Mouse (Mus musculus) T-helper 1 cell (primary cell): Measurements from ENCODE around the gene Pphln1.
"Not testable (repeated sequence)": the region's sequence is repeated elsewhere in the genome, so short reads cannot be mapped to it uniquely, and the experiment has no call there.

Experiments used
- in situ Hi-C: fragments of 300-600 bp; cut with MboI, MseI; formaldehyde crosslinking; loops from one replicate; pipeline ENCODE4 v1.15.1; 2025; ENCODE audit warnings: high pct_unique_total_duplicates

Gene Pphln1

DNA sequence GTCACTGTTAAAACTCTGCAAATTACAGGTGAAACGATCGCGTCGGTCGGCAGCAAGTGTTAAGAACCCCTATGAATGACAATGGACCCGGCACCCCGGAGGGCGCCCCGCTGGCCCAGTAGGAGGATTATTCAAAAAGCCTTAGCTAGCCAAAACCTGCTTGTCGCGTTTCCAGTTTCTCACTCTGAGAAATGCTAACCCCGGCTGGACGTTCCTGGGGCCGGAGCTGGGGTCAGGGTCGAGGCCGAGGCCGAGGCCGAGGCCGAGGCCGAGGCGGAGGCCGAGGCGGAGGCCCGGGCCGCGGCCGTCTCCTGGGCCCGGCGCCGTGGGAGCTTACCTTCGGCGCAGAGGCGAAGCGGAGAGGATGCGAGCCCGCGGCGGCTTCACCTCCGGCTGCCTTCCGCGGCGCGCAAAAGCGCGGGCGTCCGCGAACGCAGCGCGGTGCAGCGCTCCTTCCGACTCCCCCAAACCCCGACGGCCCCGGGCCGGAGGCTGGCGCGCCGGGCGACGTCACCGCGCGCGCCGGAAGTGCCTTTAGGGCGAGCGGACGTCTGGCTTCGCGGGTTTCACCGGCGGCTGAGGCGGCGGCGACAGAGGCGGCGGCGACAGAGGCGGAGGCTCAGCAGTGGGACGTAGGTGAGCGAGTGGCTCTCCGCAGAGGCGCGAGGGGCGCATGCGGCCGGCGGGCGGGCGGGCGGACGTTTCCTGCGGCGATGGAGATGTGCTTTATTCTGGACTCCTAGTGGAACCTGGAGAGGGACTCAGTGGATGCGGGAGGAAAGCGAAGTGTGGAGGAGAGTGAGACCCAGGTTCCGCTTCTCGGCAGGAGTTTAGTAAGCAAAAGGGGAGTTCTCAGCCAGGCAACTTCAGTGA is at the start of gene Pphln1, which contains the start of gene Zcrb1:
Gene Pphln1 (plus strand): TSS at position 525 of the 873 bp plus-strand sequence.
Gene Zcrb1 (minus strand): TSS at position 509 of the 873 bp plus-strand sequence.
- in situ Hi-C loops = no loop called here

DNA sequence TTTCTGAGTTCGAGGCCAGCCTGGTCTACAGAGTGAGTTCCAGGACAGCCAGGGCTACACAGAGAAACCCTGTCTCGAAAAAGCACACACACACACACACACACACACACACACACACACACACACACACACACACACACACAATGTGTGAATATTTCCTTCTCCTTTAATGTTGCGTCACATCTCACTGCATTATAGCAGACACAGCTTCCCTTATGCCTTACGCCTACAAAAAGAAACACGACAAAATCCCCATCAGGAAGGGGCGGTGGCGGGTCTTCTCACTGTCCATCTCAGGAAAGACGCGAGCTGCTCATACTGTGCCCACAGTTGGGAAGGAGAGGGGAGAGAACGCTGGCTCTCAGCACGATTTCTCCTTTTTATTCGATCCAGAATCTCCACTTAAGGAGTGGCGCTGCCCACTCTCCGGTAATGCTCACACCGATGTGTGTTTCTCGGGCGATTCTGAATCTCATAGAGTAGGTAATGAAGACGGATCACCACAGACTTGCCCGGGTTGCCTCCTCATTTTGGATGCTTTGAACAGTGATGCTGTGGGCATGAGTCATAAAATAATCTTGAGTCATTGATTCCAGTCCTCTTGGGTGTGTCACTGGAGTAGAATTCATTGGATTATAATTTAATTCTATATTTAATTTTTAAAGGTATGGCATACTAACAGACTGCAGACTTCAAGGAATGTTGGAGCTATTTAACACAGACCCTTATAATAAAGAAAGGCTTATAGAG is 39.6 kb upstream of the Pphln1 start:
- in situ Hi-C loops = no loop called here

DNA sequence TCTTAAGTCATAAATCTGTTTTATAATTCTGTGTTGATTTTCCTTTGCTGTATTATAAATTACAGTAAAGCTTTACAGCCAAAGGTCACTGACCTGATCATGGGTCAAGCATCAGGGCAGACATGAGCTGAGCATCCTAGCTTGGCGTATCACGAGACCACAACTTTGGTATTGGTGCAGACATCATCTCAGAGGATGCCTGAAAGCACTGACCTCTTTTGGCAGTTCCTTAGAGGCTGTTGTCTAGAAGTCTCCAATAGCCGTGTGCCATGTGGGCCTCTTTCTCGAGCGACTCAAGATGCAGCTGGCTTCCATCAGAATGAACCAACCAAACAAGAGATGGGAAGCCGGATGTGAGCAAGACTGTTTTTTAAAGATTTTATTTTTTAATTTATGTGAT is 32.6 kb upstream of the Pphln1 start:
- in situ Hi-C loops = no loop called here

DNA sequence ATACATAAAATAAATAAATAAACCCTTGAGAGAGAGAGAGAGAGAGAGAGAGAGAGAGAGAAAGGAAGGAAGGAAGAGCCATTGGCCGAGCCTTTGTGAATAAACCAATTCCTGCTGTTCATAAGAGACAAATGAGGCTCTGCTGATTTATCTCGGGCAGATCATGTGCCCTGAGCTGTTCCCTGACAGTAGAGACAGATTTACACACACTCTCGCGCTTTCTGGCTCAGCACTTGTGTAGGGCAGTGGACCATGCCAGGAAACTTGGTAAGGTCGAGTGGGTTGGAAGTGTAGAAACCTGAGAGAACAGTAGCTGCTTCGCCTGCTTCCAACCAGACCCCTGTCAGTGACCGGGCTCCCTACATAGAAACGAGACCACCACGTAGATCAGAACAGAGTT is 29.6 kb upstream of the Pphln1 start:
- in situ Hi-C loops = no loop called here

DNA sequence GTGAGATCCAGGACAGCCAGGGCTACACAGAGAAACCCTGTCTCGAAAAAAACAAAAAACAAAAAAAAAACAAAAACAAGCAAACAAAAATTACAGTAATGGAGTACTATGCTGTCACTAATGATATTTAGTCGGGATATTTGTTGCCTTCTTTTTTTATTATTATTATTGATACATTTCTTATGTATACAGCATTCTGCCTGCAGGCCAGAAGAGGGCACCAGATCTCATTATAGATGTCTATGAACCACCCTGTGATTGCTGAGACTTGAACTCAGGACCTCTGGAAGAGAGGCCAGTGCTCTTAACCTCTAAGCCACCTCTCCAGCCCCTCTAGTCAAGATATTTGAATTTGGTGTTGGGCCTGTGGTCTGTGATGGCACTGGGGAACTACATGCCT is 26.3 kb upstream of the Pphln1 start:
- in situ Hi-C loops = no loop called here

DNA sequence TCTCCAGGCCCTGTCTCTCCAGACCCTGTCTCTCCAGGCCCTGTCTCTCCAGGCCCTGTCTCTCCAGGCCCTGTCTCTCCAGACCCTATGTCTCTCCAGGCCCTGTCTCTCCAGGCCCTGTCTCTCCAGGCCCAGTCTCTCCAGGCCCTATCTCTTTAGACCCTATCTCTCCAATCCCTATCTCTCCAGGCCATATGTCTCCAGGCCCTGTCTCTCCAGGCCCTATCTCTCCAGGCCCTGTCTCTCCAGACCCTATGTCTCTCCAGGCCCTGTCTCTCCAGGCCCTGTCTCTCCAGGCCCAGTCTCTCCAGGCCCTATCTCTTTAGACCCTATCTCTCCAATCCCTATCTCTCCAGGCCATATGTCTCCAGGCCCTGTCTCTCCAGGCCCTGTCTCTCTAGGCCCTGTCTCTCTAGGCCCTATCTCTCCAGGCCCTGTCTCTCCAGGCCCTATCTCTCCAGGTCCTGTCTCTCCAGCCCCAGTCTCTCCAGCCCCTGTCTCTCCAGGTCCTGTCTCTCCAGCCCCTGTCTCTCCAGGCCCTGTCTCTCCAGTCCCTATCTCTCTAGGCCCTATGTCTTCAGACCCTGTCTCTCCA is 25.5 kb upstream of the Pphln1 start:
- in situ Hi-C loops = not testable (repeated sequence)

DNA sequence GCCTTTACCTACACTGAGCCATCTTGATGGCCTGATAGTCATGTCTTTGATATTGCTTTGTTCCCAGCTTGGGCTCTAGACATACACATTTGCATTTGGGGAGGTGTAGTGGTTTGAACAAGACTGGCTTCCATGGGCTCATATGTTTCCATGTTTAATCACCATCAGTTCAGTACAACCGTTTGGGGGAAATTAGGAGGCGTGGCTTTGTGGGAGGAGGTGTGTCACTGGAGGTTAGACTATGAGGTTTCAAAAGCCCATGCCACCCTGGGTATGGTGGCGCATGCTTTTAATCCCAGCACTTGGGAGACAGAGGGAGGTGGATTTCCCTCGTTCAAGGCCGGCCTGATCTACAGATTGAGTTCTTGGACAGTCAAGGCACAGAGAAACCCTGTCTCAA is 22.5 kb upstream of the Pphln1 start:
- in situ Hi-C loops = no loop called here

DNA sequence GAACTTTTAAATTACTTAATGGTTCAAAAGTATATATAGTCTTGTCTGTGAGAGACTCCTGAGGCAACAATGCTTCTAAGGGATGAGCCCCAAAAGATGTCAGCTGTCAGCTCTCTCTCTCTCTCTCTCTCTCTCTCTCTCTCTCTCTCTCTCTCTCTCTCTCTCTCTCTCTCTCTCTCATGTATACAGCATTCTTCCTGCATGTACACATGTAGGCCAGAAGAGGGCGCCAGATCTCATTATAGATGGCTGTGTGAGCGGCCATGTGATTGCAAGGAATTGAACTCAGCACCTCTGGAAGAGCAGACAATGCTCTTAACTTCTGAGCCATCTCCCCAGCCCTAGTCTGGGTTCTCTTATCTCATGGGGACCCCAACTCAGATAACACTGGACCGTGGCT is 19.0 kb upstream of the Pphln1 start:
- in situ Hi-C loops = no loop called here

DNA sequence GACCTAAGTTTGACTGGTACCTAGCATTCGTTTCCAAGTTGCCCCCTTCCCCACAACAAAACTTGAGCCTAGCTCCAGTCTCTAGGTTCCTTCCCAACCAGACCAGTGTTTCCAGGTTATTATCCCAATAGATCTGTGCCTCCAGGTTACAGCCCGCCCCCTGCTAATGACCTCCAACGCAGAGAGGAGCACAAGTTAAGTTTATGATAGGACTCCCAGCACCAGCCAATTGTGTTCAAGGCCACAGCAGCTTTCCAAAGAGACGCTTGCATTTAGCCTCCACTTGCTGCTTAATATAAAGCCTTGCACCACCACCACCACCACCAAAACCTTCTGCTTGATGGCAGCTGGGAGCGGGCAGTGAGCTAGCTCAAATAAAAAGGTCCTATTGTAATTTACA is 16.8 kb upstream of the Pphln1 start:
- in situ Hi-C loops = loop anchor here (5.0 kb wide), 1 partner anchor 91 kb away; no protein-coding TSS in a partner anchor

DNA sequence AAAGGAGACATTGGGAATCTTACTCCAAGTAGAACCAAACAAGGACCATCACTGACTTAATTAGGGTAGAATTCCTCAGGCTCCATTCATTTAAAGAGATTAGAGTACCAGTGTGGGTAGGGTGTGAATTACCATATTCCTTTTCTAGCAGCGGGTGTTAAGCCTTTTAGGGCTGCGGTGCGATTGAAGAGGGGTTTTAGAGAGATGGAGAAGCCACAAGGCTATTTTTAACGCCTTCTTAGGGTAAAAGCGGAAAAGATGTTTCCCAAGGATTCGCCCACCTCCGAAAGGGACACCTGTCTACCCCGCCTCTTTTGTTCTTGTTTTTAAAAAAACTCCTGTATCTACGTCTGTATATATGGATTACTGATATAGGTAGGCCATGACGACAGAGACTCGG is 881 bp upstream of the Pphln1 start:
- in situ Hi-C loops = no loop called here

DNA sequence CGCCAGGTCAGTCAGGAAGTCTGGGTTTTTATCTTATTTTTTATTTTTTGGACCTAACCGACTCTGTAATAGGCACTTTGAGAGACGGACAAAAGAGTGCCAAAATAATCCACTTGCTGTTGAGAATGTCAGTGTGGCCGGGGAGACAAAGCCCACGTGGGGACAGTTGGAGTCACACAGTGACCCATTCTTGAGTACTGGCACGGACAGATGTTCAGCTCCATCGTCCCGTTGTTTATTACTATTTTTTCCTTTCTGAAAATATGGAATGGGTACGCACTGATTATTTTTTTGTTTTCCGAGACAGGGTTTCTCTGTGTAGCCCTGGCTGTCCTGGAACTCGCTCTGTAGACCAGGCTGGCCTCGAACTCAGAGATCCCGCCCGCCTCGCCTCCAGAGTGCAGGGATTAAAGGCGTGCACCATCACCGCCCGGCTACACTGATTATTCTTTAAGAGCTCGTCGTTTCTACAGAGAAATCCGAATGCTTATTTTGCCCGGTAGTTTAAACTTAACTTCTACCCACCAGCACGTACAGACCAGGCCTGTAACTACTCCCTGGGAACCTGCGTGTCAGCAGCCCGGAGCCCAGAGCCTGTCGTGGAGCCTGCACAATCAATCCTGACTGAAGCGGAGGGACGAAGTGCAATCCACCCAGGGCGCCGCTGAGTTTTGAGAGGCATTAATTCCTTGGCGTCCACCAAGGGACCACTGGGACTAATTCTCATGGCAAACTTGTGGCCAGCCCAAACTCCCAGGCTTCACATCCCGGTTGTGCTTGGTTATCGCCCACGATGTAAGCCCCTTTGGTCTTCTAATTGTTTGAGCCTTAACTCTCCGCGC is 770 bp downstream of the Pphln1 start:
- in situ Hi-C loops = no loop called here

DNA sequence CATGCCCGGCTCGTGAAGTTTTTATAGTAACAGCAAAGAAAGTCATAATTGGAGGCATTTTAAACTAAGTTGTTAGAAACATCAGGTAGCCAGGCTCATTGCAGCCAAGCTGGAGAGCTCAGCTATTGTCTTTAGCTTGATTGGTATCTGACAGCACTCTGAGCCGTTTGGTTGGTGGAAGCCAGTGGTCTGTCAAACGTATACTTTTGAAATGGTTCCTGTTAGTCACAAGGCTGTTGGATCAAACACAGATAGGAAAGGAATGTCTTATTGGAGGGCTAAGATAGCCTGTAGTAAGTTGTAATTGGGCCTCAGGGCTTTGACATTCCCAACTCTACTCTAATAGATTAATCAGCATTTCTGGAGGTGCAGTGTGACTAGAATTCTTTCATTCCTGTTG is 3.3 kb downstream of the Pphln1 start:
- in situ Hi-C loops = no loop called here

DNA sequence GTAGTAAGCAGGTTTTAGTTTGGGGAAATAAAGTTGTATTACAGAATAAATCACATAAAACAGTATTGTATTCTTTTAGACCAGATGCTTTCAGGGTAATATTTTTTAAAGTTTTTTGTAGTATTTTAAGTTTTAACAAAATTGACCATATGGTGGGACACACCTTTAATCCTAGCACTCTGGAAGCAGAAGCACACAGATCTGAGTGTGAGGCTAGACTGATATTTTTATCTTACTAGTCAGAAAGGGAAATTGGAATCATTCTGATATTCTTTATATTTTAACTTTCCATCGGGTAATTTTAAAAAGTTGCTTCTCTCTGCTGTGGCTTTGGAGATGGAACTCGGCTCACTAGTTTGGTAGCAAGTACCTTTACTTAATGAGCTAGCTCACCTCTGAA is 4.6 kb downstream of the Pphln1 start:
- in situ Hi-C loops = no loop called here

DNA sequence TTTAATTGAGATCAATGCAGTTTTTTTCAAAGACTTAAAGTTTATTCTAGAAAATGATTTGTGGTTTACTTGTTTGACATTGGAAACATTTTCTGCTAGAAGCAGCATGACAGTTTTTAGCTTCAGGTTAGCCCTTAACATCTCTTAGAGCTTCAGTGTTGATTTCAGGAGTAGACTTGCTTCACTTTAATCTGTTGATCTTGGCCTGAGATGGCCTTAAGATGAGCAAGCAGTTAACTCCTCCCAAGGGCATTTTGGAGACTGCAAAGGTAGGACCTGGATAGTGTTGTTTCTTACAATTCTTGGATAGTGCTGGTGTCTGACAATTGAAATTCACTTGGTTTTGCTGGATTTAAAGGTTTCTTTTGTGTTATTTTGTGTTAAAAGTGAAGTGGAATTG is 6.7 kb downstream of the Pphln1 start:
- in situ Hi-C loops = no loop called here

DNA sequence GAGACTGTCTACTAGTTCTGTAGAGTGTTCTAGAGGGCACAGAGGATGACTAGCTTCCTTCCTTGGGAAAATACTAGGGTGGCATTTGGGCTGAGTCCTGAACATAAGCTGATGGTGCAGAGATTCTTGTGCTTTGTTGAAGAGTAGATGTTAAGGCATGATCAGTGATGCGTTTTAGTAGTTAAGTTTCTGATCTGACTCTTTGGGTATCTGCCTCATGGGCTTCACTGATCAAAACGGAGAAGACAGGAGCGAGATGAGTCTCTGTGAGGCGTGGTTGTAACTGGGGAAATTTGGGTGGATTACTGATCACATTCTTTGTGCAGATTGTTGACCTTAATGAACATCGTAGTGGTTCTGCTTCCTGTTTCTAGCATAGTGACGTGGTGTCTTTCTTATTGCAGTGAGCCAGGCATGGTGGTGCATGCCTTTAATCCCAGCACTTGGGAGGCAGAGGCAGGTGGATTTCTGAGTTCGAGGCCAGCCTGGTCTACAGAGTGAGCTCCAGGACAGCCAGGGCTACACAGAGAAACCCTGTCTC is 7.4 kb downstream of the Pphln1 start:
- in situ Hi-C loops = no loop called here

DNA sequence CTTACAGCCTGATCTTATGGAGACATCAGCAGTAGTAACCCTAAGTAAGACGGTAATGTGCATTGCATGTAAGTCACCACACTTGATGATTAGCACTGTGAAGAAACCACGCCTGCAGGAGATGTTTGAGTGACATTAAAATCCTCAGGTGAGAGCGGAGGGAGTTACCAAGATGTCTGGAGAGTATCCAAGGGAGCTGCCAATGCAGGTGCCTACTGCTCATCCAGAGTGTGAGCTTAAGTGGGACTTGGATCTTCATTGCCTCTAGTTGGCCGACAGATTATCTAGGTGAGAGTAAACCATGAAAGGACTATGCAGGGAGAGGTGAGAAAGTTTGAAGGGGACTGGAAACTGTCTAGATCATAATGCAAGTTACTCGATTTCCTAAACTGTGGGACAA is 8.3 kb downstream of the Pphln1 start:
- in situ Hi-C loops = no loop called here

DNA sequence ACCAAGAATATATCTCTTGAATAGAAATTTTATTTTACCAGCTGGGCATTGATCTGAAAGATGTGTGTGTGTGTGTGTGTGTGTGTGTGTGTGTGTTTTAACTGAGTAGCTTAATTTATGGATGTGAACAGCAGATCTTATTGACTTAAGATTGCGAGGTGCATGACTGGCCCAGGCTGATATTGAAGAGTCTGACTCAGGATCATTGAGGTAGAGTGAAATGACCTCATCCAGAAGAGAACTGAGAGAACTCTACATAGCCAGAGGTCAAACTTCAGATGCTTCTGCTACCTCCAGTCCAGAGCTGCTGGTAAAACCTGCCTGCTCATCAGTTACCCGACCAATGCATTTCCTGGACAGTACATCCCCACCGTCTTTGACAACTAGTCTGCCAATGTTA is 14.3 kb downstream of the Pphln1 start:
- in situ Hi-C loops = no loop called here

DNA sequence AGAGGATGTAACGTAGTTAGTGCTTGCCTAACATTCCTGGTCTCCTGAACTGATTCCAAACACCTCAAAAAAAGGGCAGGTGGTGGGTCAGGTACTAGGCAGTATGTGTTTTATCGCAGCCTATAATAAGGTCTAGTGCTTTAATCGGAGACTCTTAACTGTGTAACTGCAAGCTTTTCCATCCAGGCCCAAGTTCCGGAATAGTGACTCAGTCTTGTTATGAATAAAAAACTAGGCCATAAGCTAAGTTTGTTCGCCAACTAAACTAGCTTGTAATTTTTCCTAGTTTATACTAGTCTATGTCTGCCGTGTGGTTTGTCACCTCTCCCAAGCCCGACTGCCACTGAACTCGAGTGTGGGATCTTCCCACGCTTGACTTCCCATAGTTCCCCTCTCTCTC is 16.3 kb downstream of the Pphln1 start:
- in situ Hi-C loops = no loop called here

DNA sequence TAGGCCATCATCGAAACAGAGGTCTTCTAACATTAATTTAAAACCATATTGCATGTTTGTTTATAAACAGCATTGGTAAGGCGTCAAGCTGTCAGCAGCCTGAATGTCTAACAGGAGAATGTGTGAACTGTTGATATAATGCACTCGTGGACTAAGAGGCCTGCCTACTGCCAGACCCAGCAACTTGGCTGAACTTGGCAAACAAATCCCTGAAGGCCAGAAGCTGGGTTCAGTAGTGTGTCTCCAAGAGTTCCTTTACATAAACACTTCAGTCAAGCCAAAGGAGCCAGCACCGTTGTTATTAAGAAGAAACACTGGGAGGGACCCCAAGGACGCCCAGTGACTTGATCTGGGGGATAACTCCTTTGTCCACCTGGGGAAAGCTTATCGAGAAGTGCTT is 18.1 kb downstream of the Pphln1 start:
- in situ Hi-C loops = no loop called here

DNA sequence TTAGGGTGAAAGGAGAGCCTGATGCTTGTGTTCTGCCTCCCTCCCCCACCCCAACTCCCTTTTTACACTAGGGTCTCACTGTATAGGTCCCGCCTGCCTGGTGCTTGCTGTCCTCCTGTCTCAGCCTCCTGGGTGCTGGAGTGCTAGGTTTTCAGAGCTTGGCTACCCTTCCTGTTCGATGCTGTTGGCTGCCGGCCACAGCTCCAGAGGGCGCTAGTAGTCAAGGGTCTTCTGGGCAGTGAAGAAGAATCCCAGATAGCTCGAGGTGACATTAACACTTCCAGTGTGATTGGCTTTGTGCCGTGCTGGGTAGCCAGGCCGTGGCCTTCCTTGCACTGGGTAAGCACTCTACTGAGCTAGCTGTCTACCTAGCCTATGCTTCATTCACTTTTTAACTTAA is 22.4 kb downstream of the Pphln1 start:
- in situ Hi-C loops = no loop called here

DNA sequence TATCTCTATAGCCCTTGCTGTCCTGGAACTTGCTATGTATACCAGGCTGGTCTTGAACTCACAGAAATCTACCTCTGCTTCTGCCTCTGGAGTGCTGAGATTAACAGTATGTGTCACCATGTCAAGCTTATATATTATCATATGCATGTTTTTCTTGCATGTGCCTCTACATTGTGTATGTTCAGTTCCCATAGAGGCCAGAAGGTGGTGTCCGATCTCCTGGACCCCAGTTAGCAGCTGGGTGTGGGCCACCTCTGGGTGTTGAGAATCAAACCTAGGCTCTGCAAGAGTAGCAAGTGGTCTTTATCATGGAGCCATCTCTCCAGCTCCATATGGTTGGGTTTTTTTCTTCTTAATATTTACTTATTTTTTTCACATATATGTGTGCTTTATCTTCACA is 24.4 kb downstream of the Pphln1 start:
- in situ Hi-C loops = no loop called here
